Mouse (Mus musculus): Measurements from ENCODE around the gene Dusp13. TPM values are rescaled to one million over a fixed set of nuclear protein-coding genes. Genes with fewer than 3 reads are reported as not detected.

The Dusp13 gene
- polyA plus RNA-seq, 1 experiment from 2014 or later, result not detected

DNA sequence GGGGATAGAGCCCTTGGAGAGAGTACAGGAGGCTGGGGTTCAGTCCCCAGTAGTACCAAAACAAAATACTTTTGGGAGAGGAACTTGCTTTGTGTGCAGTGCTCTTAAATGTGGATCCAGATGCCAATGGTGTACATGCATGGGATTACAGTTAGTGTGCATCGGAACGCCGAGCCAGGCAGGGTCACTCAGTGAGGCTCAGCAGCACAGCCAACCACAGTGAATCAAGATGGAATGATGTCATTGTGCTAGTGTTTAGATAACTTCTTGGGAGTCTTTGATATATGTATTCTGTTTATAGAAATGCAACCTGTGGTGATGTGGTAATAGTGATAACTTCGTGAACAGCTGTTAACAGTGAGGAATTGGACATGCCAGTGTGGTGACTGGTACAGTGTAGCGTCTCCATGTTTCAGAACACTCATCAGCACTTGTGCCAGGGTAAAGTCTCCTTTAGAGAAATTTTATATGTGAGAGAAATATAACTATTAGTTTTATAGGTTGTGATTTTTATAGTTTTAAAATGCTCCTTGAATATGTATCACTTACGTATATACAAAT, 15.5 kb upstream of the Dusp13 start:
- WGBS, result 58% methylated on average over 6 of the region's 6 CpGs
- no peaks in the 10 kb centered on the region for H3K27me3 ChIP-seq (replicated peaks)
- peaks cover 39% of the 10 kb centered on the region for H3K4me1 ChIP-seq
- no peak overlapping the region for H3K9ac ChIP-seq
- no peaks in the 10 kb centered on the region for H3K9me3 ChIP-seq
- ATAC-seq (ENCODE audit: extremely low read depth, insufficient number of reproducible peaks, low FRiP score, low TSS enrichment), result no peak
- H3K4me3 ChIP-seq, result no peak overlapping the region
- peak overlapping the region; percentile 35; the same call in 1 of the 2 replicates for H3K4me2 ChIP-seq
- H3K27ac ChIP-seq (replicated peaks), result peak overlapping the region; percentile 30; the same call in 1 of the 2 replicates
- no peaks in the 10 kb centered on the region for H3K36me3 ChIP-seq

DNA sequence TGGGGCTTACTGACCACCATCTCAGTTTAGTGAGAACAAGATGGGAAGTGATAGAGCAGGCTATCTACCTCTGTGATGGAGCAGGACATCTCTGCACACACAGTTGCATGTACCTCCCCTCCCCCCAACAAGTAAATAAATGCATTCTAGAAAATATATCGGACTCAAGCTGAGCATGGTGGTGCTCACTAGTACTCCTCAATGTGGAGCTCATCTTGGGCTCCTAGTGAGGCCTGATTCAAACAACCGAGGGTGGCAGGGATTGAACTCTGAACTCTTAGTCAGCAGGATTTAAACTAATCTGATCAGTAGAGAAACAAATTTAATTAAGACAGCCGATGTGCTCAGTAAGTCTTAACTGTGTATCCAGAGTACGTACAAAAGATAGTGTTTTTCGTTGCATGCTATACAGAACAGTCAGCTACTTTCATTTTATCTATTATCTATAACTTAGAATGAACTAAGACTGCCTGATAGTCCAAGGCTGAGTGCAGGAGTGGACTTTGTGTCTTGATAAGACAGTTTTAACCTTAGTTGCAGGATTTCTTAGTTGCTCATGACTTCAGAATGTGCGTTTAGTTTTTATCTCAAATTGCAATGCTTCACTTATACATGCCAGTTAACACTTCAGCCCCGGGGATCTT, 14.9 kb upstream of the Dusp13 start:
- WGBS, result 46% methylated on average over 7 of the region's 7 CpGs
- Histone ChIP-seq H3K4me1 (peaks cover 40% of the 10 kb centered on the region), H3K4me2 (peak overlapping the region; percentile 35; the same call in 1 of the 2 replicates), H3K27me3 (replicated peaks) (no peaks in the 10 kb centered on the region), H3K36me3 (no peaks in the 10 kb centered on the region), H3K9me3 (no peaks in the 10 kb centered on the region), H3K9ac (no peak overlapping the region), H3K27ac (replicated peaks) (peak overlapping the region; percentile 30; the same call in 1 of the 2 replicates), H3K4me3 (no peak overlapping the region)
- no peak for ATAC-seq (ENCODE audit: extremely low read depth, insufficient number of reproducible peaks, low FRiP score, low TSS enrichment)

- 80% methylated on average over 6 of the region's 6 CpGs for WGBS
- H3K4me3 ChIP-seq, result no peak overlapping the region
- H3K36me3 ChIP-seq, result no peaks in the 10 kb centered on the region
- H3K4me2 ChIP-seq, result no peak overlapping the region
- ATAC-seq (ENCODE audit: extremely low read depth, insufficient number of reproducible peaks, low FRiP score, low TSS enrichment), result no peak
- peaks cover 40% of the 10 kb centered on the region for H3K4me1 ChIP-seq
- no peaks in the 10 kb centered on the region for H3K9me3 ChIP-seq
- no peaks in the 10 kb centered on the region for H3K27me3 ChIP-seq (replicated peaks)
- H3K27ac ChIP-seq (replicated peaks), result no peak overlapping the region
- no peak overlapping the region for H3K9ac ChIP-seq
Observed at GRCm38 (mm10) chr14:21764646-21765045, 13.7 kb upstream of the Dusp13 start.

GRCm38 (mm10) chr14:21763736-21764135, 12.8 kb upstream of the Dusp13 start:
- H3K36me3 ChIP-seq, result no peaks in the 10 kb centered on the region
- H3K9me3 ChIP-seq, result no peaks in the 10 kb centered on the region
- no peak for ATAC-seq (ENCODE audit: extremely low read depth, insufficient number of reproducible peaks, low FRiP score, low TSS enrichment)
- no peak overlapping the region for H3K27ac ChIP-seq (replicated peaks)
- no peak overlapping the region for H3K9ac ChIP-seq
- H3K4me2 ChIP-seq, result no peak overlapping the region
- H3K4me1 ChIP-seq, result peaks cover 45% of the 10 kb centered on the region
- no peaks in the 10 kb centered on the region for H3K27me3 ChIP-seq (replicated peaks)
- WGBS, result 84% methylated on average over 3 of the region's 3 CpGs
- no peak overlapping the region for H3K4me3 ChIP-seq

DNA sequence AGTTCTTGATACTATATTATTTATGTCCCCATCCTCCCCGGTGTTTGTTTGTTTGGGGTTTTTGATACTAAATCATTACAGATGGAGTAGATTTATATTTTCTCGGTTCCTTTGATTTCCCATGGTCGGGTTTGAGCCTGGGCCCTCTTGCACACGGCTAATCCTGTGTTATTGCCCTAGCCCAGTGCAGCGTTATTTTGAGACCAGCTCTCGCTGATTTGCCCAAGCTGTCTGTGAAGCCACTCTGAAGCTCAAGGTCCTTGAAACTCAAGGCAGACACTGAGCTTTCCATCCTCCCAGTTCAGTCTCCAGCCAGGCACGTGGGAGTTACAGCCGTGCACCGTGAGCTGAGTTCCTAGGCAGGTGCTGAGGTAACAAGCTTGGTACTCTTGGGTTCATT, 10.6 kb upstream of the Dusp13 start:
- Histone ChIP-seq H3K4me2 (no peak overlapping the region), H3K36me3 (no peaks in the 10 kb centered on the region), H3K27ac (replicated peaks) (no peak overlapping the region), H3K9ac (no peak overlapping the region), H3K27me3 (replicated peaks) (no peaks in the 10 kb centered on the region), H3K4me3 (no peak overlapping the region), H3K9me3 (no peaks in the 10 kb centered on the region), H3K4me1 (peaks cover 40% of the 10 kb centered on the region)
- 65% methylated on average over 9 of the region's 9 CpGs for WGBS
- ATAC-seq (ENCODE audit: extremely low read depth, insufficient number of reproducible peaks, low FRiP score, low TSS enrichment), result no peak

DNA sequence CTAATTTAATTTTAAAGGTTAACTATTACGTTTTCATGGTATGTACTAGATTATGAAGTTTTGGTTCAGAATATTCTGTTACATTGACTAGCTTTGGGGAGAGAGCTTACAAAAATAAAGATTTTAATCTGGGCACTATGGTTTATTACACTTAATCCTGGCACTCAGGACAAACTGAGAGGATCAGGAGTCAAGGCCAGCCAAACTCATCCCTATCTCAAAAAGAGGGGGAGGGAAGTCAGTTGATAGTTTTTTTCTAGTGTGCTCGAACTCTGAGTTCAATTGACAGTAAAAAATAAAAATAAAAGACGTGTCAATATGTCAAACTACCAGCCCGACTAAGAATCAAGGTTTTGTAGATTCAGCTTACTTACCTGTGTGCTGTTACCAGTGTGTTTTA, 2.4 kb upstream of the Dusp13 start:
- Histone ChIP-seq H3K4me3 (no peak overlapping the region), H3K4me1 (peaks cover 19% of the 10 kb centered on the region), H3K27ac (replicated peaks) (no peak overlapping the region), H3K9ac (no peak overlapping the region), H3K4me2 (no peak overlapping the region), H3K27me3 (replicated peaks) (no peaks in the 10 kb centered on the region), H3K36me3 (no peaks in the 10 kb centered on the region), H3K9me3 (no peaks in the 10 kb centered on the region)
- WGBS, result 66% methylated on average over 4 of the region's 4 CpGs
- no peak for ATAC-seq (ENCODE audit: extremely low read depth, insufficient number of reproducible peaks, low FRiP score, low TSS enrichment)

- Histone ChIP-seq H3K36me3 (no peaks in the 10 kb centered on the region), H3K4me3 (no peak overlapping the region), H3K4me1 (peaks cover 18% of the 10 kb centered on the region), H3K27ac (replicated peaks) (no peak overlapping the region), H3K27me3 (replicated peaks) (no peaks in the 10 kb centered on the region), H3K4me2 (peak overlapping the region; percentile 80), H3K9me3 (no peaks in the 10 kb centered on the region), H3K9ac (peak overlapping the region; percentile 97; the same call in 1 of the 2 replicates)
- no peak for ATAC-seq (ENCODE audit: extremely low read depth, insufficient number of reproducible peaks, low FRiP score, low TSS enrichment)
- WGBS, result 88% methylated on average over 3 of the region's 3 CpGs
Observed at GRCm38 (mm10) chr14:21752411-21752810, 1.4 kb upstream of the Dusp13 start.

- no peaks in the 10 kb centered on the region for H3K36me3 ChIP-seq
- H3K27me3 ChIP-seq (replicated peaks), result no peaks in the 10 kb centered on the region
- peaks cover 18% of the 10 kb centered on the region for H3K4me1 ChIP-seq
- WGBS, result 7% methylated on average over 52 of the region's 52 CpGs
- H3K9ac ChIP-seq, result peak within 1 kb of the TSS; percentile 97
- peak within 1 kb of the TSS; percentile 98 for H3K4me3 ChIP-seq
- H3K9me3 ChIP-seq, result no peaks in the 10 kb centered on the region
- H3K4me2 ChIP-seq, result peak within 1 kb of the TSS; percentile 80
- peak; percentile 77 for ATAC-seq (ENCODE audit: extremely low read depth, insufficient number of reproducible peaks, low FRiP score, low TSS enrichment)
- H3K27ac ChIP-seq (replicated peaks), result peak within 1 kb of the TSS; percentile 90
Observed at GRCm38 (mm10) chr14:21750008-21750880, 737 bp downstream of the Dusp13 start, which contains the start of gene Samd8. Gene Samd8 (plus strand): TSS chr14:21750531.

GRCm38 (mm10) chr14:21748142-21748870, 2.7 kb downstream of the Dusp13 start:
- WGBS, result 33% methylated on average over 15 of the region's 15 CpGs
- ATAC-seq (ENCODE audit: extremely low read depth, insufficient number of reproducible peaks, low FRiP score, low TSS enrichment), result no peak
- no peak overlapping the region for H3K4me3 ChIP-seq
- no peak overlapping the region for H3K4me2 ChIP-seq
- no peaks in the 10 kb centered on the region for H3K9me3 ChIP-seq
- H3K27me3 ChIP-seq (replicated peaks), result 0 out of 2 replicates have a peak, but pooled peaks cover 4% of the 10 kb centered on the region
- peaks cover 21% of the 10 kb centered on the region for H3K4me1 ChIP-seq
- no peak overlapping the region for H3K27ac ChIP-seq (replicated peaks)
- no peaks in the 10 kb centered on the region for H3K36me3 ChIP-seq
- H3K9ac ChIP-seq, result no peak overlapping the region

DNA sequence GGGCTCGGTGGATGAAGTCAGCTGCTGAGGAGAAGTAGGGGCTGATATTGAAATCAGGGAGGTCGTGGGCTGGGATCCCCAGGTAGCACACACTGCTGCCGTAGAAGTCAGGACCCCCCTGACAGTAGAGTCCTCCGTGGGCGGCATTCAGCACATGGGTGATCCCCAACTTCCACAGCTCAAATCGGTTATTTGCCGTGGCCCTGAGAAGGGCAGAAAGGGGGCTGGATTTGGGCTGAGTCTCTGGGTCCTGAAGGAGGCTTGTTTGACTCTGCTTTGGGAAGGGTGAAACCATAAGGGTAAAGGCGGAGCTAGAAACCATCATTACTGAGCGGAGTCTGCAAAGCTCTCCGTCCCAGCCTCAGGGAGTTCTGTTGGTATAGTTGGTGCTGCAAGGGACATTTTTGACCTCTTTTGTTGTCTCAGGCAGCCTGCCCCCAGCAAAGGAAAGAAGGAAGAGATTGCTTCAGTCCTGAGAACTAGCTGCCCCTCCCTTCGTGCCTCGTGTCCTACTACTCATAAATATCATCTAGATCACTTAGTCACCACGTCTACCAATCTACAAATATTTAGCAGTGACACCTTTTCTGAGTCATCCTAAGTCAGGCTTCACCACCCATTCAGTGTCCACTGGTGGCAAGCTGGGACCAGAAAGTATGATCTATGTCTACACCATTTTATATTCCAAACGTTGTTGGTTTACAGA, 3.4 kb downstream of the Dusp13 start:
- H3K36me3 ChIP-seq, result no peaks in the 10 kb centered on the region
- H3K4me2 ChIP-seq, result no peak overlapping the region
- H3K4me1 ChIP-seq, result peaks cover 18% of the 10 kb centered on the region
- no peak overlapping the region for H3K9ac ChIP-seq
- H3K9me3 ChIP-seq, result no peaks in the 10 kb centered on the region
- no peak overlapping the region for H3K27ac ChIP-seq (replicated peaks)
- 65% methylated on average over 14 of the region's 14 CpGs for WGBS
- no peak overlapping the region for H3K4me3 ChIP-seq
- ATAC-seq (ENCODE audit: extremely low read depth, insufficient number of reproducible peaks, low FRiP score, low TSS enrichment), result no peak
- H3K27me3 ChIP-seq (replicated peaks), result peaks cover 9% of the 10 kb centered on the region; the same call in 1 of the 2 replicates

All from heart, embryonic 13.5 days (tissue).